Mouse (Mus musculus): ENCODE results near the gene Tagln2. TPM values are rescaled to one million over a fixed set of nuclear protein-coding genes. Genes with fewer than 3 reads are reported as not detected.

The Tagln2 gene
- total RNA-seq, 1 experiment, result 131 TPM

DNA sequence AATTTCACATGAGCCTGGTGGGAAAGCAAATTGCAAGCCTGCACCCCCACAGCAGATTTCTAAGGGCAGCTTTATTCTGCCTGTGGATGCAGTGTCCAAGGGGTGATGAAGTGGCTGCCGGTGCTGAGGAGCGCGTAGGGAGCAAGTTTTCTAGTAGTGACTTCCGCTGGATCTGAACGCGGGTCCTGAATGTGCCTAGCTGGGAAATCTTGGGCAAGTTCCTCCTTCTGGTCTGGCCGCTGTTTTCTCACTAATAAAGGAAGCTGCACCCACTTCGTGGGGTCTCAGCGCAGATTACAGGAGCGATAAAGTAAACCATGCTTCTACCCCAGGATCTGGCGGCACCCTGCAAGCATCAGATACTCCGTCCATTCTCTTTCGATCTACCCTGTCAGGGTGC, 18.7 kb upstream of the Tagln2 start:
- H3K4me1 ChIP-seq (ENCODE audit: control insufficient read depth in 2 of 2, insufficient read depth in 2 of 2, low read length in 2 of 2, poor library complexity in 1 of 2), result peaks cover 1 to 2% of the 10 kb centered on the region in 2 experiments; a peak in 3 of 4 replicates
- H3K4me3 ChIP-seq (ENCODE audit: insufficient read depth in 1 of 2, low read depth in 1 of 2, low read length in 2 of 2, poor library complexity in 1 of 2, severe bottlenecking in 1 of 2), result peak overlapping the region; percentile 77 to 88; a peak in 3 of 4 replicates
- H3K27ac ChIP-seq (ENCODE audit: insufficient read depth, low read depth, low read length, poor library complexity, severe bottlenecking), result no peak overlapping the region
- H3K9me3 ChIP-seq (ENCODE audit: control insufficient read depth, insufficient read depth, low read depth, low read length), result no peaks in the 10 kb centered on the region
- peak overlapping the region; percentile 46; the same call in 1 of the 2 replicates for H3K9ac ChIP-seq (ENCODE audit: insufficient read depth, low read depth, low read length, poor library complexity, severe bottlenecking)
- TF ChIP-seq MAFK (IDR thresholded peaks at IDR 0.05; ENCODE audit: insufficient read depth, low read depth, low read length), result no peak
- TF ChIP-seq ZC3H11A (IDR thresholded peaks at IDR 0.05; ENCODE audit: borderline replicate concordance, low read depth, low read length), result no peak
- TF ChIP-seq ZNF384 (IDR thresholded peaks at IDR 0.05; ENCODE audit: low read depth, low read length), result no peak
- no peak for TF ChIP-seq HCFC1 (IDR thresholded peaks at IDR 0.05; ENCODE audit: borderline replicate concordance, insufficient read depth, low read length)
- no peak for TF ChIP-seq CHD2 (IDR thresholded peaks at IDR 0.05; ENCODE audit: low read depth, low read length)
- H3K36me3 ChIP-seq (ENCODE audit: control insufficient read depth, insufficient read depth, low read length, poor library complexity, severe bottlenecking), result peaks cover 4% of the 10 kb centered on the region; the same call in 1 of the 2 replicates
- no peak for DNase-seq (ENCODE audit: low read depth, low spot score)
- in situ Hi-C loops (cut with MboI; ENCODE audit: low sequenced_read_pairs in 2 of 2, unreplicated experiment in 2 of 2), result no loop called here

GRCm38 (mm10) chr1:172481540-172482280, 18.1 kb upstream of the Tagln2 start, which contains the start of gene Igsf9:
Igsf9 (plus strand) TSS chr1:172481788.
- Histone ChIP-seq H3K4me3 (ENCODE audit: insufficient read depth in 1 of 2, low read depth in 1 of 2, low read length in 2 of 2, poor library complexity in 1 of 2, severe bottlenecking in 1 of 2) (peak within 1 kb of the TSS; percentile 77 to 88), H3K4me1 (ENCODE audit: control insufficient read depth in 2 of 2, insufficient read depth in 2 of 2, low read length in 2 of 2, poor library complexity in 1 of 2) (peaks cover 1 to 2% of the 10 kb centered on the region in 2 experiments; a peak in 3 of 4 replicates), H3K9ac (ENCODE audit: insufficient read depth, low read depth, low read length, poor library complexity, severe bottlenecking) (peak within 1 kb of the TSS; percentile 83), H3K27ac (ENCODE audit: insufficient read depth, low read depth, low read length, poor library complexity, severe bottlenecking) (peak within 1 kb of the TSS; percentile 94), H3K36me3 (ENCODE audit: control insufficient read depth, insufficient read depth, low read length, poor library complexity, severe bottlenecking) (peaks cover 4% of the 10 kb centered on the region; the same call in 1 of the 2 replicates), H3K9me3 (ENCODE audit: control insufficient read depth, insufficient read depth, low read depth, low read length) (no peaks in the 10 kb centered on the region)
- DNase-seq (ENCODE audit: low read depth, low spot score), result peak; percentile 95
- in situ Hi-C loops (cut with MboI; ENCODE audit: low sequenced_read_pairs in 2 of 2, unreplicated experiment in 2 of 2), result no loop called here
- TF ChIP-seq HCFC1 (IDR thresholded peaks at IDR 0.05; ENCODE audit: borderline replicate concordance, insufficient read depth, low read length) (peak; percentile 94), ZNF384 (IDR thresholded peaks at IDR 0.05; ENCODE audit: low read depth, low read length) (no peak), MAFK (IDR thresholded peaks at IDR 0.05; ENCODE audit: insufficient read depth, low read depth, low read length) (no peak), ZC3H11A (IDR thresholded peaks at IDR 0.05; ENCODE audit: borderline replicate concordance, low read depth, low read length) (no peak), CHD2 (IDR thresholded peaks at IDR 0.05; ENCODE audit: low read depth, low read length) (peak; percentile 60; the same call in 1 of the 2 replicates)

- Histone ChIP-seq H3K27ac (ENCODE audit: insufficient read depth, low read depth, low read length, poor library complexity, severe bottlenecking) (no peak overlapping the region; the same call in 1 of the 2 replicates), H3K36me3 (ENCODE audit: control insufficient read depth, insufficient read depth, low read length, poor library complexity, severe bottlenecking) (peaks cover 8% of the 10 kb centered on the region; the same call in 1 of the 2 replicates), H3K9ac (ENCODE audit: insufficient read depth, low read depth, low read length, poor library complexity, severe bottlenecking) (peak overlapping the region; percentile 44; the same call in 1 of the 2 replicates), H3K9me3 (ENCODE audit: control insufficient read depth, insufficient read depth, low read depth, low read length) (no peaks in the 10 kb centered on the region), H3K4me1 (ENCODE audit: control insufficient read depth in 2 of 2, insufficient read depth in 2 of 2, low read length in 2 of 2, poor library complexity in 1 of 2) (peaks cover 1 to 2% of the 10 kb centered on the region in 2 experiments; a peak in 3 of 4 replicates), H3K4me3 (ENCODE audit: insufficient read depth in 1 of 2, low read depth in 1 of 2, low read length in 2 of 2, poor library complexity in 1 of 2, severe bottlenecking in 1 of 2) (peak overlapping the region; percentile 62 to 88)
- no peak for DNase-seq (ENCODE audit: low read depth, low spot score)
- in situ Hi-C loops (cut with MboI; ENCODE audit: low sequenced_read_pairs in 2 of 2, unreplicated experiment in 2 of 2), result no loop called here
- TF ChIP-seq ZC3H11A (IDR thresholded peaks at IDR 0.05; ENCODE audit: borderline replicate concordance, low read depth, low read length), result no peak
- no peak for TF ChIP-seq ZNF384 (IDR thresholded peaks at IDR 0.05; ENCODE audit: low read depth, low read length)
- no peak for TF ChIP-seq MAFK (IDR thresholded peaks at IDR 0.05; ENCODE audit: insufficient read depth, low read depth, low read length)
- no peak for TF ChIP-seq CHD2 (IDR thresholded peaks at IDR 0.05; ENCODE audit: low read depth, low read length)
These were observed 17.1 kb upstream of the Tagln2 start for GRCm38 (mm10) chr1:172482518-172483360.

GRCm38 (mm10) chr1:172483361-172483660, 16.5 kb upstream of the Tagln2 start:
- Histone ChIP-seq H3K27ac (ENCODE audit: insufficient read depth, low read depth, low read length, poor library complexity, severe bottlenecking) (no peak overlapping the region), H3K9ac (ENCODE audit: insufficient read depth, low read depth, low read length, poor library complexity, severe bottlenecking) (no peak overlapping the region), H3K4me3 (ENCODE audit: insufficient read depth in 1 of 2, low read depth in 1 of 2, low read length in 2 of 2, poor library complexity in 1 of 2, severe bottlenecking in 1 of 2) (no peak overlapping the region), H3K4me1 (ENCODE audit: control insufficient read depth in 2 of 2, insufficient read depth in 2 of 2, low read length in 2 of 2, poor library complexity in 1 of 2) (peaks cover 1 to 2% of the 10 kb centered on the region in 2 experiments; a peak in 3 of 4 replicates), H3K9me3 (ENCODE audit: control insufficient read depth, insufficient read depth, low read depth, low read length) (no peaks in the 10 kb centered on the region), H3K36me3 (ENCODE audit: control insufficient read depth, insufficient read depth, low read length, poor library complexity, severe bottlenecking) (peaks cover 8% of the 10 kb centered on the region; the same call in 1 of the 2 replicates)
- DNase-seq (ENCODE audit: low read depth, low spot score), result no peak
- TF ChIP-seq HCFC1 (IDR thresholded peaks at IDR 0.05; ENCODE audit: borderline replicate concordance, insufficient read depth, low read length) (no peak), CHD2 (IDR thresholded peaks at IDR 0.05; ENCODE audit: low read depth, low read length) (no peak), MAFK (IDR thresholded peaks at IDR 0.05; ENCODE audit: insufficient read depth, low read depth, low read length) (no peak), ZNF384 (IDR thresholded peaks at IDR 0.05; ENCODE audit: low read depth, low read length) (no peak), ZC3H11A (IDR thresholded peaks at IDR 0.05; ENCODE audit: borderline replicate concordance, low read depth, low read length) (no peak)
- in situ Hi-C loops (cut with MboI; ENCODE audit: low sequenced_read_pairs in 2 of 2, unreplicated experiment in 2 of 2), result no loop called here

Measured in ES-E14 (cell line).